Mouse (Mus musculus): ENCODE measurements around the gene Ndrg2.

- TF ChIP-seq CTCF (IDR thresholded peaks at IDR 0.05; ENCODE audit: extremely low read depth, insufficient read depth, low read length), result no peak
- no peak for TF ChIP-seq POLR2A (IDR thresholded peaks at IDR 0.05; ENCODE audit: extremely low read depth, insufficient read depth, low read length)
These were observed 7.9 kb downstream of the Ndrg2 start for GRCm38 (mm10) chr14:51906102-51906501.
